Mouse (Mus musculus): ENCODE measurements at regions not wholly inside any gene's neighbourhood (a gene's known extent, or its start where the extent isn't known, plus 50 kb on each side); places are given as distances from the start of the nearest gene placed in this dataset.

DNA sequence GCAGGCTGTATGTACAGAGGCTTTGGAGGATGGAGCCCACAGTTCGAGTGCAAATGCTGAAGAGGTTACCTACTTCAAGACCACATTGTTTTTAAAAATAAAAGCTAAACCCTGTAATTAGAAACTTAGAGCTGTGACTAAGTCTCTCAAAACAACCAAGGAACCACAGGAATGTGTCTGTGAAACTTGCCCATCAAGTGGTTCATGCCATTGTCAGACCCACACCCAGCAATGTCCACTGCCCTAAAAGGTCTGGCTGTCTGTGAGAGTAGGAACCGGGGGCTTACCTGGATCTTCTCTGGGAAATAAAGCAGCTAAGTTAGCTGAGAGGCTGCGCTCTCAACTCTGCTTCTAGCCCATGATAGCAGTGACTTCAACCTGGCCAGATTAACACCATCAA, 87.8 kb upstream of the Foxq1 start:
- no peak for TF ChIP-seq CTCF (IDR thresholded peaks at IDR 0.05; ENCODE audit: low read depth)
- no peak for TF ChIP-seq EP300 (IDR thresholded peaks at IDR 0.05; ENCODE audit: low read depth)
